In genomic region chr1:121596951-121597625, GRCm38 (mm10) we compare ENCODE assay signal across 10 mouse cellular contexts. TPM values are rescaled to one million over a fixed set of nuclear protein-coding genes. Genes with fewer than 3 reads are reported as not detected.
DNase-seq lines count a peak whose midpoint lies in the region; ATAC-seq and TF ChIP-seq lines count a peak whose summit lies in the region.
"Had no signal": no experiment of that assay in that cellular context is flagged by ENCODE, and none has a peak within 500 bp of the region (broad histone marks: within the 10 kb centered on the region; RNA-seq: fewer than 3 reads in every experiment).

No protein-coding gene starts in this region.

- H3K9me3 ChIP-seq in hindbrain, embryonic 11.5 days (ENCODE audit: control insufficient read depth, low read length): no peaks in the 10 kb centered on the region
- H3K9me3 ChIP-seq in hindbrain, embryonic 10.5 days: no peaks in the 10 kb centered on the region
- no peaks in the 10 kb centered on the region for H3K9me3 ChIP-seq in hindbrain, postnatal 0 days (ENCODE audit: low read length)

- H3K27ac ChIP-seq in hindbrain, embryonic 11.5 days (ENCODE audit: low read depth, low read length): no peak overlapping the region
- H3K27ac ChIP-seq in hindbrain, embryonic 10.5 days: no peak overlapping the region
- no peak overlapping the region for H3K27ac ChIP-seq in hindbrain, postnatal 0 days

- H3K4me1 ChIP-seq in hindbrain, embryonic 11.5 days (replicated peaks; ENCODE audit: control insufficient read depth, insufficient read depth, low read length): no peaks in the 10 kb centered on the region
- H3K4me1 ChIP-seq in hindbrain, embryonic 10.5 days (replicated peaks): no peaks in the 10 kb centered on the region
- H3K4me1 ChIP-seq in hindbrain, postnatal 0 days (ENCODE audit: insufficient read depth, low read length): no peaks in the 10 kb centered on the region

- no peaks in the 10 kb centered on the region for H3K36me3 ChIP-seq in hindbrain, embryonic 11.5 days (ENCODE audit: control insufficient read depth, insufficient read depth, low read length)
- H3K36me3 ChIP-seq in hindbrain, embryonic 10.5 days: no peaks in the 10 kb centered on the region
- H3K36me3 ChIP-seq in hindbrain, postnatal 0 days (ENCODE audit: insufficient read depth, low read length): no peaks in the 10 kb centered on the region

- no peak overlapping the region for H3K4me2 ChIP-seq in hindbrain, embryonic 11.5 days (replicated peaks; ENCODE audit: low read depth, low read length)
- no peak overlapping the region for H3K4me2 ChIP-seq in hindbrain, postnatal 0 days (ENCODE audit: low read depth, low read length)

- no peak overlapping the region for H3K4me3 ChIP-seq in hindbrain, embryonic 11.5 days (ENCODE audit: low read depth, low read length)
- H3K4me3 ChIP-seq in hindbrain, embryonic 10.5 days: no peak overlapping the region
- no peak overlapping the region for H3K4me3 ChIP-seq in hindbrain, postnatal 0 days (ENCODE audit: low read length)

- TF ChIP-seq CTCF in hindbrain, postnatal 0 days (IDR thresholded peaks at IDR 0.05; ENCODE audit: low read depth): peak; percentile 71

- H3K27me3 ChIP-seq in hindbrain, embryonic 11.5 days (ENCODE audit: control insufficient read depth, insufficient read depth, low read length): no peaks in the 10 kb centered on the region
- no peaks in the 10 kb centered on the region for H3K27me3 ChIP-seq in hindbrain, embryonic 10.5 days (ENCODE audit: insufficient read depth, poor library complexity, severe bottlenecking)
- H3K27me3 ChIP-seq in hindbrain, postnatal 0 days (ENCODE audit: insufficient read depth, low read length): no peaks in the 10 kb centered on the region

- peak; percentile 68 for ATAC-seq in hindbrain, embryonic 11.5 days (ENCODE audit: low FRiP score)
- 0 out of 2 replicates have a peak, but pooled peaks have one; percentile 27 for ATAC-seq in hindbrain, postnatal 0 days

- 41% methylated on average over 4 of the region's 4 CpGs for WGBS in hindbrain, embryonic 11.5 days
- 31% methylated on average over 4 of the region's 4 CpGs for WGBS in hindbrain, embryonic 10.5 days
- whole genome bisulfite sequencing in hindbrain, postnatal 0 days: 7% methylated on average over 4 of the region's 4 CpGs

- DNase-seq in hindbrain, embryonic 11.5 days (ENCODE audit: low spot score): peak; percentile 16
- no peak for DNase-seq in hindbrain, embryonic 10.5 days (ENCODE audit: low spot score)
- DNase-seq in A20 (ENCODE audit: low read depth, low spot score): peak; percentile 14
- peak; percentile 64 for DNase-seq in brain, adult 2 months (ENCODE audit: low read depth, low spot score)
- DNase-seq in hindbrain, postnatal 0 days (ENCODE audit: low spot score): peak; percentile 81
- no peak for DNase-seq in frontal cortex, postnatal 14 days (ENCODE audit: low spot score in 2 of 2)
- DNase-seq in adrenal gland, adult 8-10 months: no peak
- DNase-seq in ovary, postnatal 36 days (ENCODE audit: low spot score): no peak
- DNase-seq: cerebellum, adult 18-20 months; gastrocnemius, postnatal 10 days had no signal

- no peak overlapping the region for H3K9ac ChIP-seq in hindbrain, embryonic 11.5 days (ENCODE audit: low read depth, low read length)
- no peak overlapping the region for H3K9ac ChIP-seq in hindbrain, postnatal 0 days (replicated peaks; ENCODE audit: low read length)

RNA-seq across cellular contexts. Expression of gene Ddx18, which starts 29.3 kb away (rescaled TPM):
- 68.2 and 70.2 TPM in 2 replicates for polyA plus RNA-seq in hindbrain, embryonic 11.5 days (2014; fragmentation: Nextera tagmentation; extraction: Ambion mirVana)
- polyA plus RNA-seq in hindbrain, embryonic 10.5 days (2016; fragmentation: Nextera tagmentation; extraction: Ambion mirVana): 56.9 and 65.0 TPM in 2 replicates
- 39.9 and 41.8 TPM in 2 replicates for total RNA-seq in hindbrain, postnatal 0 days (2014; rRNA removed)
- 29.9 and 33.7 TPM in 2 replicates for polyA plus RNA-seq in hindbrain, postnatal 0 days (2015; fragmentation: Nextera tagmentation; extraction: Ambion mirVana)
- 10 to 100 TPM; 43.5 to 51.2 (median 47.0) TPM for total RNA-seq in adrenal gland, adult 8-10 months (2022)

Comparison
In these comparisons a context has a peak if more than half of its experiments do, and no peak if none do; other contexts are left out.
1. DNase-seq: peak in hindbrain, embryonic 11.5 days (single experiment), A20 (single experiment), brain, adult 2 months (single experiment) and hindbrain, postnatal 0 days (single experiment); none in hindbrain, embryonic 10.5 days (single experiment), frontal cortex, postnatal 14 days (0 of 2), adrenal gland, adult 8-10 months (single experiment) and ovary, postnatal 36 days (single experiment).